In the genomic region with DNA sequence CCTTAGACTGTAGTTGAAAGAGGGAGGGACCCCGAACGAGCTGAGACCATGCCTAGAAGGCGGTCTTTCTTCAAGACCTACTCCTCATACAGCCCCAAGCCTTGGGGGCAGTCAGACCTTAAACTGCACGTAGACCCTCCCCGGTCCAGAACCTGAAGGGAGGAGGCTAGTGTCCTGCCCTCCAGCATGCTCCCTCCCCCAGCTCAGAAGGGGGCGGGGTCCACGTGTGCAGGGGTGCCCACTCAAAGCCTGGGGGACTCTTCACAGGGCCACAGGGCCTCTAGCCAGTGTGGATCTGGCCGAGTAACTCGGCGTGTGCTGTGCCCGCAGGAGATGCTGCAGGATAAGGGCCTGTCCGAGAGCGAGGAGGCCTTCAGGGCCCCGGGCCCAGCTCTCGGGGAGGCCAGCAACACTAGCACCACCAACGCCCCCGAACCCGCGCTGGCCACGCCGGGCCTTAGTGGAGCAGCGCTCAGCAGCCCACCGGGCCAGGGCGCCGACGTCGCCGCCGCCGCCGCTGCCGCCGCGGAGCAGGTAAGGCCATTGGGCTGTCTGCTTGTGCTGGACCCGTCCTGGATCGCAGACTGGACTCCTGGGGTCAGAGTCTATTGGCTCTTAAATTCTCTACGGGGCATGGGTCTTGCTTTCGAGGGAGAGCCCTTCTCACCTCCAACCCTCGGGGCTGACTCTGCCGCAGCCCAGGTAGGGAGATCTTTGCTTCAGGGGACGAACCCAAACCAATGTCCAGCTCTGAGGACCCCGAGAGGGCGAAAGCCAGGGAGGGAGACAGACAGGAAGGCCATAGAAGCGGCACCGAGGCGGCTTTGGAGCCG, we compare ENCODE assay signal across 15 mouse cellular contexts. TPM values are rescaled to one million over a fixed set of nuclear protein-coding genes. Genes with fewer than 3 reads are reported as not detected.
DNase-seq lines count a peak whose midpoint lies in the region; ATAC-seq lines count a peak whose summit lies in the region.
"Had no signal": no experiment of that assay in that cellular context is flagged by ENCODE, and none has a peak within 500 bp of the region (broad histone marks: within the 10 kb centered on the region; RNA-seq: fewer than 3 reads in every experiment).

No protein-coding gene starts in this region.

- peak overlapping the region; percentile 35 for H3K4me3 ChIP-seq in heart, embryonic 15.5 days
- H3K4me3 ChIP-seq in midbrain, embryonic 11.5 days (ENCODE audit: low read depth, low read length) = no peak overlapping the region; the same call in 1 of the 2 replicates
- no peak overlapping the region for H3K4me3 ChIP-seq in midbrain, embryonic 15.5 days
- H3K4me3 ChIP-seq in kidney, embryonic 16.5 days (ENCODE audit: low read length) = peak overlapping the region; percentile 14
- H3K4me3 ChIP-seq in neural tube, embryonic 12.5 days = peak overlapping the region; percentile 23; the same call in 1 of the 2 replicates
- H3K4me3 ChIP-seq: left cerebral cortex, adult 2 months had no signal

- no peaks in the 10 kb centered on the region for H3K9me3 ChIP-seq in heart, embryonic 15.5 days (replicated peaks)
- H3K9me3 ChIP-seq in midbrain, embryonic 11.5 days (ENCODE audit: control insufficient read depth, low read length) = no peaks in the 10 kb centered on the region
- no peaks in the 10 kb centered on the region for H3K9me3 ChIP-seq in midbrain, embryonic 15.5 days
- H3K9me3 ChIP-seq in kidney, embryonic 16.5 days (ENCODE audit: low read length) = no peaks in the 10 kb centered on the region
- H3K9me3 ChIP-seq in neural tube, embryonic 12.5 days = no peaks in the 10 kb centered on the region

- no peak for ATAC-seq in heart, embryonic 15.5 days (replicated peaks; ENCODE audit: insufficient number of reproducible peaks, insufficient read depth, low FRiP score, low read depth)
- ATAC-seq in midbrain, embryonic 11.5 days (ENCODE audit: low FRiP score) = no peak
- ATAC-seq in midbrain, embryonic 15.5 days (replicated peaks) = no peak
- peak; percentile 37; the same call in 1 of the 2 replicates for ATAC-seq in kidney, embryonic 16.5 days (ENCODE audit: low FRiP score, low TSS enrichment)
- no peak for ATAC-seq in neural tube, embryonic 12.5 days (ENCODE audit: low FRiP score, low read depth)
- ATAC-seq: activated CD4-positive, CD25-positive, alpha-beta regulatory T cell, adult 4 months had no signal

- WGBS in heart, embryonic 15.5 days = 11% methylated on average over 47 of the region's 47 CpGs
- WGBS in midbrain, embryonic 11.5 days = 1% methylated on average over 47 of the region's 47 CpGs
- WGBS in midbrain, embryonic 15.5 days = 2% methylated on average over 47 of the region's 47 CpGs
- 4% methylated on average over 47 of the region's 47 CpGs for WGBS in kidney, embryonic 16.5 days
- 1% methylated on average over 47 of the region's 47 CpGs for WGBS in neural tube, embryonic 12.5 days

- H3K4me2 ChIP-seq in heart, embryonic 15.5 days = peak overlapping the region; percentile 33
- H3K4me2 ChIP-seq in midbrain, embryonic 11.5 days = no peak overlapping the region
- H3K4me2 ChIP-seq in midbrain, embryonic 15.5 days = no peak overlapping the region
- H3K4me2 ChIP-seq in kidney, embryonic 16.5 days (replicated peaks; ENCODE audit: low read depth, low read length) = 0 out of 2 replicates have a peak overlapping the region, but pooled peaks have one; percentile 16
- H3K4me2 ChIP-seq in neural tube, embryonic 12.5 days (replicated peaks) = no peak overlapping the region

- peaks cover 23% of the 10 kb centered on the region for H3K4me1 ChIP-seq in heart, embryonic 15.5 days (replicated peaks)
- peaks cover 19% of the 10 kb centered on the region for H3K4me1 ChIP-seq in midbrain, embryonic 11.5 days (ENCODE audit: control insufficient read depth, insufficient read depth, low read length)
- peaks cover 16% of the 10 kb centered on the region for H3K4me1 ChIP-seq in midbrain, embryonic 15.5 days
- peaks cover 23% of the 10 kb centered on the region for H3K4me1 ChIP-seq in kidney, embryonic 16.5 days (ENCODE audit: insufficient read depth, low read length)
- peaks cover 31% of the 10 kb centered on the region for H3K4me1 ChIP-seq in neural tube, embryonic 12.5 days

- H3K27ac ChIP-seq in heart, embryonic 15.5 days = no peak overlapping the region
- H3K27ac ChIP-seq in midbrain, embryonic 11.5 days (ENCODE audit: low read depth, low read length) = no peak overlapping the region
- no peak overlapping the region for H3K27ac ChIP-seq in midbrain, embryonic 15.5 days
- H3K27ac ChIP-seq in kidney, embryonic 16.5 days (ENCODE audit: low read length) = no peak overlapping the region
- H3K27ac ChIP-seq in neural tube, embryonic 12.5 days = no peak overlapping the region
- H3K27ac ChIP-seq: left cerebral cortex, adult 2 months had no signal

- no peak for DNase-seq in heart, adult 11 months
- peak; percentile 94 for DNase-seq in midbrain, embryonic 11.5 days (ENCODE audit: low spot score, missing footprints)
- no peak for DNase-seq in gastrocnemius, adult 8-10 months (ENCODE audit: low spot score in 2 of 2)
- no peak for DNase-seq in cerebellum, postnatal 4 days (ENCODE audit: low spot score in 2 of 2)
- DNase-seq: right cerebral cortex, postnatal 14 days had no signal

- peaks cover 94% of the 10 kb centered on the region for H3K27me3 ChIP-seq in heart, embryonic 15.5 days
- H3K27me3 ChIP-seq in midbrain, embryonic 11.5 days (ENCODE audit: control insufficient read depth, insufficient read depth, low read length) = peaks cover 93% of the 10 kb centered on the region
- H3K27me3 ChIP-seq in midbrain, embryonic 15.5 days (replicated peaks) = peaks cover 90% of the 10 kb centered on the region
- H3K27me3 ChIP-seq in kidney, embryonic 16.5 days (ENCODE audit: insufficient read depth, low read length) = peaks cover 94% of the 10 kb centered on the region
- H3K27me3 ChIP-seq in neural tube, embryonic 12.5 days (replicated peaks) = peaks cover 91% of the 10 kb centered on the region

- no peaks in the 10 kb centered on the region for H3K36me3 ChIP-seq in heart, embryonic 15.5 days
- H3K36me3 ChIP-seq in midbrain, embryonic 11.5 days (ENCODE audit: control insufficient read depth, insufficient read depth, low read length) = no peaks in the 10 kb centered on the region
- H3K36me3 ChIP-seq in midbrain, embryonic 15.5 days (replicated peaks) = no peaks in the 10 kb centered on the region
- H3K36me3 ChIP-seq in kidney, embryonic 16.5 days (ENCODE audit: insufficient read depth, low read length) = no peaks in the 10 kb centered on the region
- H3K36me3 ChIP-seq in neural tube, embryonic 12.5 days = no peaks in the 10 kb centered on the region

- H3K9ac ChIP-seq in heart, embryonic 15.5 days = no peak overlapping the region
- H3K9ac ChIP-seq in midbrain, embryonic 11.5 days (ENCODE audit: low read length) = no peak overlapping the region
- H3K9ac ChIP-seq in midbrain, embryonic 15.5 days = no peak overlapping the region
- no peak overlapping the region for H3K9ac ChIP-seq in kidney, embryonic 16.5 days (replicated peaks; ENCODE audit: low read length)
- H3K9ac ChIP-seq in neural tube, embryonic 12.5 days = no peak overlapping the region

RNA-seq across cellular contexts. Expression of a gene that starts 3.7 kb away (rescaled TPM):
- 1.6 and 4.4 TPM in 2 replicates for polyA plus RNA-seq in heart, embryonic 15.5 days (2015; fragmentation: Nextera tagmentation; extraction: Ambion mirVana)
- 0.04 and 0.19 TPM in 2 replicates for polyA plus RNA-seq in midbrain, embryonic 11.5 days (2014; fragmentation: Nextera tagmentation; extraction: Ambion mirVana)
- polyA plus RNA-seq in midbrain, embryonic 15.5 days (2015; fragmentation: Nextera tagmentation; extraction: Ambion mirVana) = 0.34 and 0.46 TPM in 2 replicates
- polyA plus RNA-seq in kidney, embryonic 16.5 days (2015; fragmentation: Nextera tagmentation; extraction: Ambion mirVana) = 0.24 and 1.7 TPM in 2 replicates
- polyA plus RNA-seq in neural tube, embryonic 12.5 days (2016; fragmentation: Nextera tagmentation; extraction: Ambion mirVana) = 0.39 and 0.61 TPM in 2 replicates
- total RNA-seq in gastrocnemius, adult 8-10 months (2022) = 1 to 10 TPM in 2 of 4 experiments, under 1 TPM in 2; 0.89 to 1.3 (median 0.95) TPM
- total RNA-seq: monocyte, adult 5-6 weeks had no signal
- polyA plus RNA-seq: activated CD4-positive, CD25-positive, alpha-beta regulatory T cell, adult 4 months; intestine, embryonic 16.5 days; thymus, postnatal 0 days had no signal

RNA-seq across cellular contexts. Expression of a gene that starts 39.8 kb away (rescaled TPM):
- not detected in 2 replicates for polyA plus RNA-seq in heart, embryonic 15.5 days (2015; fragmentation: Nextera tagmentation; extraction: Ambion mirVana)
- not detected in 2 replicates for polyA plus RNA-seq in midbrain, embryonic 11.5 days (2014; fragmentation: Nextera tagmentation; extraction: Ambion mirVana)
- polyA plus RNA-seq in midbrain, embryonic 15.5 days (2015; fragmentation: Nextera tagmentation; extraction: Ambion mirVana) = not detected in 2 replicates
- not detected in 2 replicates for polyA plus RNA-seq in kidney, embryonic 16.5 days (2015; fragmentation: Nextera tagmentation; extraction: Ambion mirVana)
- not detected in 2 replicates for polyA plus RNA-seq in neural tube, embryonic 12.5 days (2016; fragmentation: Nextera tagmentation; extraction: Ambion mirVana)
- total RNA-seq in gastrocnemius, adult 8-10 months (2022) = not detected
- total RNA-seq: left cerebral cortex, adult 2 months; monocyte, adult 5-6 weeks had no signal
- polyA plus RNA-seq: cortical plate, adult 2 months; intestine, embryonic 16.5 days; thymus, postnatal 0 days had no signal

RNA-seq across cellular contexts. Expression of a gene that starts 57.6 kb away (rescaled TPM):
- polyA plus RNA-seq in heart, embryonic 15.5 days (2015; fragmentation: Nextera tagmentation; extraction: Ambion mirVana) = 2.6 and 5.3 TPM in 2 replicates
- polyA plus RNA-seq in midbrain, embryonic 11.5 days (2014; fragmentation: Nextera tagmentation; extraction: Ambion mirVana) = 0.32 and 0.79 TPM in 2 replicates
- polyA plus RNA-seq in midbrain, embryonic 15.5 days (2015; fragmentation: Nextera tagmentation; extraction: Ambion mirVana) = 1.0 TPM in 2 replicates
- 10.3 TPM in 2 replicates for polyA plus RNA-seq in kidney, embryonic 16.5 days (2015; fragmentation: Nextera tagmentation; extraction: Ambion mirVana)
- 4.7 and 5.3 TPM in 2 replicates for polyA plus RNA-seq in neural tube, embryonic 12.5 days (2016; fragmentation: Nextera tagmentation; extraction: Ambion mirVana)
- 1 to 10 TPM in 3 of 4 experiments, under 1 TPM in 1; 0.68 to 2.7 (median 1.7) TPM for total RNA-seq in gastrocnemius, adult 8-10 months (2022)

Comparison
In these comparisons a context has a peak if more than half of its experiments do, and no peak if none do; other contexts are left out.
1. H3K4me2 ChIP-seq: peak in heart, embryonic 15.5 days (single experiment) and kidney, embryonic 16.5 days (single experiment); none in midbrain, embryonic 11.5 days (single experiment), midbrain, embryonic 15.5 days (single experiment) and neural tube, embryonic 12.5 days (single experiment).
2. H3K4me3 ChIP-seq: peak in heart, embryonic 15.5 days (single experiment), kidney, embryonic 16.5 days (single experiment) and neural tube, embryonic 12.5 days (single experiment); none in midbrain, embryonic 11.5 days (single experiment) and midbrain, embryonic 15.5 days (single experiment).